Mouse (Mus musculus) E14TG2a.4 (cell line): ENCODE data around the gene Gabbr2.

Source experiments
- CTCF ChIP-seq: conservative IDR thresholded peaks from 2 replicates; pipeline ENCODE4 v1.5.1; 2014; ENCODE audit warnings: low read length
- NANOG ChIP-seq: IDR thresholded peaks from 2 replicates; pipeline ENCODE4 v1.6.1; 2014; ENCODE audit warnings: borderline replicate concordance, low read length, mixed read lengths
- POU5F1 ChIP-seq: IDR thresholded peaks from 2 replicates; pipeline ENCODE4 v1.6.1; 2014; ENCODE audit warnings: low read length, borderline replicate concordance

DNA sequence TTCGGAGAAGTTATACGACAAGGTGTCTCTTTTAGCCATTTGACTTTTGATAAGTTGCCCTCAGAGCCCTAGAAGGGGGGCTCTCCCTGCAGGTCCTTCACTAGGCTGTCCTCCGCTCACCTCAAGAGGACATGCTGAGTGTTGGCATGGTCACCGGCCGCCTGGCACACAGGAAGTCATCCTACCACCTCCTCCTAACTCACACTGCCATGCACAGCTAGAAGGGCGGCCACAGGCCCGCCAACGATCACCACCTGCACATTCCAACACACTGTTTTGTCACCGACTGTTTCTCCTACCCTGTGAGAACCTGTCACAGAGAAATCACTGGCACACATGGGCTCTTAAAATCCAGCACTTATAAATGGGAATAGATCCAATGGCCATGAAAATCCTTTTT is 108.1 kb downstream of the Gabbr2 start:
- TF ChIP-seq CTCF (no peak), POU5F1 (no peak), NANOG (no peak)
